Mouse (Mus musculus): ENCODE data around the gene Dntt. TPM values are rescaled to one million over a fixed set of nuclear protein-coding genes. Genes with fewer than 3 reads are reported as not detected.
A peak's percentile ranks its signal among the peaks of the same experiment; 100 is the strongest.

Gene Dntt
- polyA plus RNA-seq, 1 experiment: not detected

- no peak overlapping the region for H3K27ac ChIP-seq (ENCODE audit: insufficient read depth, low read length)
- TF ChIP-seq POLR2A (IDR thresholded peaks at IDR 0.05; ENCODE audit: extremely low read depth, insufficient read depth, low read length): no peak
- no peak for TF ChIP-seq CTCF (IDR thresholded peaks at IDR 0.05; ENCODE audit: extremely low read depth, insufficient read depth, low read length)
Observed at GRCm38 (mm10) chr19:41048187-41048559, 19.1 kb downstream of the Dntt start.

DNA sequence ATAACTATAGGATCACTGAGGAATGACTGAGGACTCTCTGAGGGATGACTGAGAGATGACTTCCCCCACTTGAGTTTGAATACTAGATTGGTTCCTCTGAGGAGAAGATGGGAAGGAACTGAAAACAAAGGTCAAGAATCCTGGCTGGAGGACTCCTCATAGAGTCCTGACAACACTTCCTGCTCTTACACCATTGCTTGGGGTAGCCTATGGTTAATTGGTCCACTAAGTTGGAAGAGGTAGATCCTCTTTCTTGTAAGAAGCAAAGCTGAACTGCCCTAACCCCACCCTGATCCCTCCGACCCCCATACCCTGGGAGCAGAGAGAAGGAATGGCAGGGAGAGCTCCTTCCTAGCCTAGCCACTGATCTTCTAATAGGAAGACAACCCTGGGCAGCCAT lies 22.6 kb downstream of the Dntt start:
- no peak overlapping the region for H3K27ac ChIP-seq (ENCODE audit: insufficient read depth, low read length)

More at GRCm38 (mm10) chr19:41048187-41048559, 19.1 kb downstream of the Dntt start:
- Histone ChIP-seq H3K4me1 (ENCODE audit: control insufficient read depth, insufficient read depth, low read length) (no peaks in the 10 kb centered on the region), H3K4me3 (ENCODE audit: insufficient read depth, low read length) (no peak overlapping the region)

DNA sequence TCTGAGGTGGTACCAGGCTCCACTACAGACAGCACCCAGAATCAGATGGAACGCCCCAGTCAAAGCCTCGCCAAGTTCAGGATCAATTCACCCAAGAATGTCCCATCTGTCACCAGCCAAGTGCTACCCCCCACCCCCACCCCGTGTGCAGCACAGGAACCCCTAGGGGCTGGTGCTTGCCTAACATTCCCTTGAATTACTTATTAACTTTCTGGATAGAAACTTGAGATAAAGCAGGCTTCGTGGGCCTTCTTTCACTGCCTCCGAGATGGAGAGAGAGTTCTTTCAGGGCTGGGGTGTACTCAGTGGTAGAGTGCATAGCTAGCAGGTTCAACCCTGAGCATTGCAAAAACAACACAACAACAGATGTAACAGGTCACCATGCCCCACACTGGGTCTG lies 23.2 kb downstream of the Dntt start:
- no peaks in the 10 kb centered on the region for H3K4me1 ChIP-seq (ENCODE audit: control insufficient read depth, insufficient read depth, low read length)
- TF ChIP-seq CTCF (IDR thresholded peaks at IDR 0.05; ENCODE audit: extremely low read depth, insufficient read depth, low read length): no peak
- TF ChIP-seq POLR2A (IDR thresholded peaks at IDR 0.05; ENCODE audit: extremely low read depth, insufficient read depth, low read length): no peak

More for the DNA sequence above, 22.6 kb downstream of the Dntt start:
- no peak overlapping the region for H3K4me3 ChIP-seq (ENCODE audit: insufficient read depth, low read length)
- H3K4me1 ChIP-seq (ENCODE audit: control insufficient read depth, insufficient read depth, low read length): no peaks in the 10 kb centered on the region
- no peak for TF ChIP-seq POLR2A (IDR thresholded peaks at IDR 0.05; ENCODE audit: extremely low read depth, insufficient read depth, low read length)
- no peak for TF ChIP-seq CTCF (IDR thresholded peaks at IDR 0.05; ENCODE audit: extremely low read depth, insufficient read depth, low read length)

GRCm38 (mm10) chr19:41053530-41053929 lies 24.5 kb downstream of the Dntt start:
- peak; percentile 41; the same call in 1 of the 2 replicates for TF ChIP-seq CTCF (IDR thresholded peaks at IDR 0.05; ENCODE audit: extremely low read depth, insufficient read depth, low read length)
- no peak for TF ChIP-seq POLR2A (IDR thresholded peaks at IDR 0.05; ENCODE audit: extremely low read depth, insufficient read depth, low read length)
- H3K27ac ChIP-seq (ENCODE audit: insufficient read depth, low read length): no peak overlapping the region
- no peak overlapping the region for H3K4me3 ChIP-seq (ENCODE audit: insufficient read depth, low read length)
- no peaks in the 10 kb centered on the region for H3K4me1 ChIP-seq (ENCODE audit: control insufficient read depth, insufficient read depth, low read length)

More for the DNA sequence above, 23.2 kb downstream of the Dntt start:
- Histone ChIP-seq H3K27ac (ENCODE audit: insufficient read depth, low read length) (no peak overlapping the region), H3K4me3 (ENCODE audit: insufficient read depth, low read length) (no peak overlapping the region)

- H3K27ac ChIP-seq (ENCODE audit: insufficient read depth, low read length): no peak overlapping the region
- H3K4me3 ChIP-seq (ENCODE audit: insufficient read depth, low read length): no peak overlapping the region
- TF ChIP-seq POLR2A (IDR thresholded peaks at IDR 0.05; ENCODE audit: extremely low read depth, insufficient read depth, low read length): no peak
- no peak for TF ChIP-seq CTCF (IDR thresholded peaks at IDR 0.05; ENCODE audit: extremely low read depth, insufficient read depth, low read length)
- no peaks in the 10 kb centered on the region for H3K4me1 ChIP-seq (ENCODE audit: control insufficient read depth, insufficient read depth, low read length)
Observed at GRCm38 (mm10) chr19:41054702-41055101, 25.6 kb downstream of the Dntt start.

DNA sequence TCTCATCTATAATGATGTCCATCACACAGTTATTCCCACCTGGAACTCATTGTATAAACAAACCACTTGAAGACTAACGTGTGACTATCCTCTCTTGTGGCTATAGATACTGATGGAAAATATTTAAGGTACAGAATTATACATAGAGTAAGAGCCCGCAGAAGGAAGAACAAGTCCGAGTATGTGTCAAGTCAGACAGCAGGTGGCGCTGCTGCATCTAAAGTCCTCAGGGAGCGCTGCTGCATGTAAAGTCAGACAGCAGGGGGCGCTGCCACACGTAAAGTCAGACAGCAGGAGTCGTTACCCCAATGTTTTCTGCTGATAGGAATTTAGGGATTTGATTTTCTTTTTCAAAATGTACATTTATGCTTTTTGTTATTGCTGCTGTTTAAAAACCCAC lies 42.4 kb downstream of the Dntt start:
- TF ChIP-seq POLR2A (IDR thresholded peaks at IDR 0.05; ENCODE audit: extremely low read depth, insufficient read depth, low read length) (no peak), CTCF (IDR thresholded peaks at IDR 0.05; ENCODE audit: extremely low read depth, insufficient read depth, low read length) (peak; percentile 100)

DNA sequence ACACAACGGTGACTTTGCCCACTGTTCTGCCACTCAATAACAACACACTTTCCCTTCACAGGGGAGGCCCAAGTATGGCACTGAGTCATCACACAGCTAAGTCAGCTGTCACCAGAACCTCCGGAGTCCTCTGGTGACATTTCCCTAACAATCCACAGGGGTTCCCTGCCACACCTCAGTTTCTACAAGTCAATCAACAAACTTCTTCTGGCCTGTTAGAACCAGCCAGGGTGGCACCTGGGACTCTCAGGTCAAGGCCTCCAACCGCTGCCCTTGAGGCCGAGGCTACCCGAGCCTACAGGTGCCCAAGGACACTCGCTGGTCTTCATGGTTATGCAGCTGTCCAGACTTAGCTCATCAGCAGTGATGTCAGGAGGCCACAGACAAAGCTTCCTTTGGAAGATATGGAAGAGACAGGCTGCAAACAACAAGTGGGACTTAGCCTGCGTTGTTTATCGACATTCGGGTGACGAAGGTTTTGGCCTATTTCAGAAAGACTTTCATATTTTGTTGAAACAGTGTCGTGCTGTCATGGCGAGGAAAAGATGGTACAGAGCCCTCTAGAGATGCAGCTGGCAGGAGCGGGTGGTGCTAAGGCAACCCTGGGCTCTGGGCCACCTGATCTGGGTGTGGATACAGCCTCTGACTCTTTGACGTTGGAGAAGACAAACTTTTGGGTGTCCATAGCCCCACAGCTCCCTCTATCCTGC lies 44.8 kb downstream of the Dntt start:
- no peak overlapping the region; the same call in 1 of the 2 replicates for H3K4me3 ChIP-seq (ENCODE audit: insufficient read depth, low read length)
- peak overlapping the region; percentile 15; the same call in 1 of the 2 replicates for H3K27ac ChIP-seq (ENCODE audit: insufficient read depth, low read length)
- TF ChIP-seq POLR2A (IDR thresholded peaks at IDR 0.05; ENCODE audit: extremely low read depth, insufficient read depth, low read length): no peak
- H3K4me1 ChIP-seq (ENCODE audit: control insufficient read depth, insufficient read depth, low read length): no peaks in the 10 kb centered on the region

More for the DNA sequence above, 42.4 kb downstream of the Dntt start:
- H3K4me1 ChIP-seq (ENCODE audit: control insufficient read depth, insufficient read depth, low read length): no peaks in the 10 kb centered on the region
- no peak overlapping the region for H3K4me3 ChIP-seq (ENCODE audit: insufficient read depth, low read length)
- H3K27ac ChIP-seq (ENCODE audit: insufficient read depth, low read length): no peak overlapping the region

GRCm38 (mm10) chr19:41076906-41077305 lies 47.8 kb downstream of the Dntt start, which contains the start of gene Opalin:
Gene Opalin, minus strand, starts transcription at chr19:41077113.
- Histone ChIP-seq H3K4me1 (ENCODE audit: control insufficient read depth, insufficient read depth, low read length) (no peaks in the 10 kb centered on the region), H3K27ac (ENCODE audit: insufficient read depth, low read length) (no peak within 1 kb of the TSS), H3K4me3 (ENCODE audit: insufficient read depth, low read length) (no peak within 1 kb of the TSS)
- no peak for TF ChIP-seq POLR2A (IDR thresholded peaks at IDR 0.05; ENCODE audit: extremely low read depth, insufficient read depth, low read length)

DNA sequence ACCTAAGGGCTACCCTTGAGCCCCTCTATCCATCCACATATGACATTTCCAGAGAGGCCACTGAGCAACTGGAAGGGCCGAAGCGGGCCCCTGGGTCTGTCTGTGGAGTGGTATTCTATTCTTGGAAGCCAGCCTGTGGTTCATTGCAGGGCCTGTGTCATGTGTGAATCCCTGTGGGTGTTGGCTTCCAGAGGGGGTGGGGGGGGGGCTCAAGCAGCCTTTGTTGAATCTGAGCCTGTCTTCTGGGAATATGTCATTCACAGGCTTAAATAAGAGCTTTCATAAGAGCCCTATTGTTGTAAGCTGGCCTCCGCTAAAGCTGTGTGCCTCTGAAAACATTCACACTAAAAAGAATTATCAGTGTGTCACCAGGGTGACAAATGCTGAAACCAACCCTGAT lies 52.5 kb downstream of the Dntt start:
- TF ChIP-seq CTCF (IDR thresholded peaks at IDR 0.05; ENCODE audit: extremely low read depth, insufficient read depth, low read length) (no peak), POLR2A (IDR thresholded peaks at IDR 0.05; ENCODE audit: extremely low read depth, insufficient read depth, low read length) (no peak)
- Histone ChIP-seq H3K4me1 (ENCODE audit: control insufficient read depth, insufficient read depth, low read length) (no peaks in the 10 kb centered on the region; the same call in 1 of the 2 replicates), H3K27ac (ENCODE audit: insufficient read depth, low read length) (no peak overlapping the region), H3K4me3 (ENCODE audit: insufficient read depth, low read length) (no peak overlapping the region)

DNA sequence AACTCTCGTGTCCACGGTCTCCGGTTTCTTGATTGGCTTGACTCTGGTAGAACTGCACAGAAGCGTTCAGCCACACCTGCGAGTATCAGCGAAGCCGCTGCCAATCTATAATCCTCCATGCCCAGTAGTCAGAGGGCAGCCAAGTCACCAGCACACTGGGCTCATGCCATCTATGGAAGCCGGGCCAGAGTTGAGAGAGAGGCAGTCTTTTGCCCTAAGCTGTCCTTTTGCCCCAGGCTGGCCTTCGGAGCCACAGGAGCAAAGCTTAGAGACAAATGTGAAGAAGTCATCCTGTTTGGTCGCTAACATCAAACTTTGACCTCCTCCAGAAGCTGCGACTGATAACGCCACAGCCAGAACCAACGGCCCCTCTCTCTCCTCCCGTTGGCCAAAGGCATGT lies 54.6 kb downstream of the Dntt start:
- TF ChIP-seq POLR2A (IDR thresholded peaks at IDR 0.05; ENCODE audit: extremely low read depth, insufficient read depth, low read length) (no peak), CTCF (IDR thresholded peaks at IDR 0.05; ENCODE audit: extremely low read depth, insufficient read depth, low read length) (no peak)
- H3K4me3 ChIP-seq (ENCODE audit: insufficient read depth, low read length): no peak overlapping the region
- no peaks in the 10 kb centered on the region; the same call in 1 of the 2 replicates for H3K4me1 ChIP-seq (ENCODE audit: control insufficient read depth, insufficient read depth, low read length)
- no peak overlapping the region for H3K27ac ChIP-seq (ENCODE audit: insufficient read depth, low read length)

Measured in cortical plate, adult 2 months (tissue).